Mouse (Mus musculus) embryo, embryonic 11 days (tissue): Measurements from ENCODE around the gene Fkbp6.

Source experiments
- DNase-seq: peaks from one replicate; pipeline ENCODE4 v3.0.0-alpha.2; 2015

Gene Fkbp6

GRCm38 (mm10) chr5:135351606-135352005 is 1.8 kb upstream of the Fkbp6 start:
- no peak for DNase-seq

- no peak for DNase-seq
These were observed 2.3 kb downstream of the Fkbp6 start for GRCm38 (mm10) chr5:135347511-135348011.

GRCm38 (mm10) chr5:135346430-135346829 is 3.4 kb downstream of the Fkbp6 start:
- no peak for DNase-seq

GRCm38 (mm10) chr5:135345989-135346388 is 3.9 kb downstream of the Fkbp6 start:
- DNase-seq: no peak

- peak; percentile 9 for DNase-seq
These were observed 12.3 kb downstream of the Fkbp6 start for GRCm38 (mm10) chr5:135337575-135337974.

- DNase-seq: no peak
These were observed 18.7 kb downstream of the Fkbp6 start for GRCm38 (mm10) chr5:135331161-135331560.

GRCm38 (mm10) chr5:135330201-135330600 is 19.6 kb downstream of the Fkbp6 start:
- DNase-seq: no peak

- DNase-seq: no peak
These were observed 20.4 kb downstream of the Fkbp6 start for GRCm38 (mm10) chr5:135329471-135329870.

- no peak for DNase-seq
These were observed 23.7 kb downstream of the Fkbp6 start for GRCm38 (mm10) chr5:135326121-135326659.

- DNase-seq: no peak
These were observed 27.6 kb downstream of the Fkbp6 start for GRCm38 (mm10) chr5:135322197-135322596.

GRCm38 (mm10) chr5:135319856-135320255 is 30.0 kb downstream of the Fkbp6 start:
- no peak for DNase-seq

- no peak for DNase-seq
These were observed 33.7 kb downstream of the Fkbp6 start for GRCm38 (mm10) chr5:135316177-135316576.

GRCm38 (mm10) chr5:135306321-135306965 is 43.4 kb downstream of the Fkbp6 start:
- no peak for DNase-seq

GRCm38 (mm10) chr5:135302454-135302853 is 47.4 kb downstream of the Fkbp6 start:
- DNase-seq: no peak

GRCm38 (mm10) chr5:135301916-135302315 is 47.9 kb downstream of the Fkbp6 start:
- DNase-seq: no peak

- DNase-seq: no peak
These were observed 57.8 kb downstream of the Fkbp6 start for GRCm38 (mm10) chr5:135292001-135292400.

GRCm38 (mm10) chr5:135291193-135291592 is 58.7 kb downstream of the Fkbp6 start:
- peak; percentile 39 for DNase-seq

GRCm38 (mm10) chr5:135290703-135291102 is 59.1 kb downstream of the Fkbp6 start:
- DNase-seq: no peak

GRCm38 (mm10) chr5:135286926-135287325 is 62.9 kb downstream of the Fkbp6 start:
- DNase-seq: no peak

GRCm38 (mm10) chr5:135286185-135286584 is 63.7 kb downstream of the Fkbp6 start:
- peak; percentile 88 for DNase-seq

- DNase-seq: no peak
These were observed 64.6 kb downstream of the Fkbp6 start for GRCm38 (mm10) chr5:135285211-135285610.

GRCm38 (mm10) chr5:135280226-135280625 is 69.6 kb downstream of the Fkbp6 start:
- DNase-seq: no peak

- DNase-seq: peak; percentile 45
These were observed 73.2 kb downstream of the Fkbp6 start for GRCm38 (mm10) chr5:135276597-135276996.

GRCm38 (mm10) chr5:135274663-135275396 is 75.0 kb downstream of the Fkbp6 start:
- DNase-seq: peak; percentile 54
